Mouse (Mus musculus): ENCODE measurements around the gene Tex33.
"Not testable (repeated sequence)": the region's sequence is repeated elsewhere in the genome, so short reads cannot be mapped to it uniquely, and the experiment has no call there.

The Tex33 gene

GRCm38 (mm10) chr15:78377859-78378258 lies 17.9 kb downstream of the Tex33 start:
- DNase-seq (ENCODE audit: inconsistent ontology term): no peak

- peak; percentile 26 for DNase-seq (ENCODE audit: inconsistent ontology term)
These were observed 21.5 kb downstream of the Tex33 start for GRCm38 (mm10) chr15:78374204-78374603.

GRCm38 (mm10) chr15:78372796-78373195 lies 22.9 kb downstream of the Tex33 start:
- no peak for DNase-seq (ENCODE audit: inconsistent ontology term)

- DNase-seq (ENCODE audit: inconsistent ontology term): peak; percentile 97
These were observed 26.1 kb downstream of the Tex33 start for GRCm38 (mm10) chr15:78369641-78370040.

GRCm38 (mm10) chr15:78368926-78369346 lies 26.8 kb downstream of the Tex33 start:
- DNase-seq (ENCODE audit: inconsistent ontology term): peak; percentile 57

GRCm38 (mm10) chr15:78367811-78368210 lies 27.9 kb downstream of the Tex33 start:
- DNase-seq (ENCODE audit: inconsistent ontology term): no peak

- DNase-seq (ENCODE audit: inconsistent ontology term): no peak
These were observed 28.8 kb downstream of the Tex33 start for GRCm38 (mm10) chr15:78366875-78367274.

GRCm38 (mm10) chr15:78365916-78366315 lies 29.8 kb downstream of the Tex33 start:
- no peak for DNase-seq (ENCODE audit: inconsistent ontology term)

GRCm38 (mm10) chr15:78355548-78355947 lies 40.2 kb downstream of the Tex33 start:
- DNase-seq (ENCODE audit: inconsistent ontology term): no peak

GRCm38 (mm10) chr15:78354958-78355357 lies 40.8 kb downstream of the Tex33 start:
- no peak for DNase-seq (ENCODE audit: inconsistent ontology term)

GRCm38 (mm10) chr15:78351586-78352165 lies 44.0 kb downstream of the Tex33 start:
- DNase-seq (ENCODE audit: inconsistent ontology term): no peak

GRCm38 (mm10) chr15:78344567-78344966 lies 51.1 kb downstream of the Tex33 start:
- no peak for DNase-seq (ENCODE audit: inconsistent ontology term)

- no peak for DNase-seq (ENCODE audit: inconsistent ontology term)
These were observed 52.0 kb downstream of the Tex33 start for GRCm38 (mm10) chr15:78343683-78344082.

GRCm38 (mm10) chr15:78340919-78341318 lies 54.8 kb downstream of the Tex33 start:
- not testable (repeated sequence) for DNase-seq (ENCODE audit: inconsistent ontology term)

- peak; percentile 20 for DNase-seq (ENCODE audit: inconsistent ontology term)
These were observed 55.9 kb downstream of the Tex33 start for GRCm38 (mm10) chr15:78339627-78340423.

GRCm38 (mm10) chr15:78334380-78334779 lies 61.3 kb downstream of the Tex33 start:
- no peak for DNase-seq (ENCODE audit: inconsistent ontology term)

GRCm38 (mm10) chr15:78332981-78333380 lies 62.7 kb downstream of the Tex33 start:
- no peak for DNase-seq (ENCODE audit: inconsistent ontology term)

- no peak for DNase-seq (ENCODE audit: inconsistent ontology term)
These were observed 64.0 kb downstream of the Tex33 start for GRCm38 (mm10) chr15:78331523-78332340.

- no peak for DNase-seq (ENCODE audit: inconsistent ontology term)
These were observed 65.0 kb downstream of the Tex33 start for GRCm38 (mm10) chr15:78330706-78331105.

GRCm38 (mm10) chr15:78329972-78330371 lies 65.7 kb downstream of the Tex33 start:
- DNase-seq (ENCODE audit: inconsistent ontology term): not testable (repeated sequence)

- peak; percentile 46 for DNase-seq (ENCODE audit: inconsistent ontology term)
These were observed 67.1 kb downstream of the Tex33 start for GRCm38 (mm10) chr15:78328520-78329097.
